Mouse (Mus musculus) stomach, postnatal 0 days (tissue): Measurements from ENCODE around the gene Btd. TPM values are rescaled to one million over a fixed set of nuclear protein-coding genes. Genes with fewer than 3 reads are reported as not detected.
A peak's percentile ranks its signal among the peaks of the same experiment; 100 is the strongest.
"Not testable (repeated sequence)": the region's sequence is repeated elsewhere in the genome, so short reads cannot be mapped to it uniquely, and the experiment has no call there.

ENCODE experiments used
- ATAC-seq: fragments of 200-750 bp; cut with Nextera tagmentation; 2 replicates; pipeline ENCODE4 v1.8.0; 2017; ENCODE audit not compliant: low FRiP score, low TSS enrichment
- DNase-seq: peaks from one replicate; pipeline ENCODE4 v3.0.0-alpha.2; 2016; ENCODE audit warnings: low spot score
- H3K27ac ChIP-seq: fragments of 300-500 bp; sonication (generic); replicated peaks from 2 replicates; pipeline ENCODE4 v1.5.1; 2014; ENCODE audit warnings: mild to moderate bottlenecking, control low read depth
- H3K27me3 ChIP-seq: fragments of 300-500 bp; sonication (generic); 2 replicates; pipeline ENCODE4 v1.6.1; 2014; ENCODE audit warnings: low read length; ENCODE audit not compliant: control insufficient read depth, insufficient read depth
- H3K36me3 ChIP-seq: fragments of 300-500 bp; sonication (generic); 2 replicates; pipeline ENCODE4 v1.6.1; 2014; ENCODE audit warnings: low read length, mixed read lengths; ENCODE audit not compliant: control insufficient read depth, insufficient read depth
- H3K4me1 ChIP-seq: fragments of 300-500 bp; sonication (generic); replicated peaks from 2 replicates; pipeline ENCODE4 v1.6.1; 2014; ENCODE audit warnings: antibody characterized with exemption; ENCODE audit not compliant: control insufficient read depth, insufficient read depth
- H3K4me2 ChIP-seq: fragments of 300-500 bp; sonication (generic); replicated peaks from 2 replicates; pipeline ENCODE4 v1.6.1; 2014; ENCODE audit warnings: low read depth, mild to moderate bottlenecking, control low read depth, moderate library complexity
- H3K4me3 ChIP-seq: fragments of 300-500 bp; sonication (generic); 2 replicates; pipeline ENCODE4 v1.5.1; 2014; ENCODE audit warnings: low read depth, low read length, control low read depth
- H3K9ac ChIP-seq: fragments of 300-500 bp; sonication (generic); 2 replicates; pipeline ENCODE4 v1.6.1; 2014; ENCODE audit warnings: mild to moderate bottlenecking, low read length, control low read depth, mixed read lengths
- H3K9me3 ChIP-seq: fragments of 300-500 bp; sonication (generic); 2 replicates; pipeline ENCODE4 v1.6.1; 2016; ENCODE audit warnings: low read length; ENCODE audit not compliant: control insufficient read depth
- CTCF ChIP-seq: IDR thresholded peaks from 2 replicates; pipeline ENCODE4 v1.5.1; 2016; ENCODE audit warnings: antibody characterized with exemption, low read depth, mild to moderate bottlenecking, moderate library complexity
- EP300 ChIP-seq: optimal IDR thresholded peaks from 2 replicates; pipeline ENCODE3; 2016; ENCODE audit warnings: antibody characterized with exemption
- WGBS: fragments of 180-500 bp; shearing (Covaris S2); extraction: QIAGEN DNeasy Blood & Tissue Kit; methylation state at CpG from one replicate; pipeline ENCODE4 v1.1.7; 2014; 5-methylcytosine and 5-hydroxymethylcytosine counted together
- polyA plus RNA-seq: library from polyadenylated mRNA; unstranded; fragments of >200 nt; fragmentation: Nextera tagmentation; extraction: Ambion mirVana; gene quantifications from 2 replicates; pipeline ENCODE4 v1.2.1, GENCODE M21; 2015

The Btd gene
- polyA plus RNA-seq, 1 experiment from 2014 or later = 17.5 TPM

DNA sequence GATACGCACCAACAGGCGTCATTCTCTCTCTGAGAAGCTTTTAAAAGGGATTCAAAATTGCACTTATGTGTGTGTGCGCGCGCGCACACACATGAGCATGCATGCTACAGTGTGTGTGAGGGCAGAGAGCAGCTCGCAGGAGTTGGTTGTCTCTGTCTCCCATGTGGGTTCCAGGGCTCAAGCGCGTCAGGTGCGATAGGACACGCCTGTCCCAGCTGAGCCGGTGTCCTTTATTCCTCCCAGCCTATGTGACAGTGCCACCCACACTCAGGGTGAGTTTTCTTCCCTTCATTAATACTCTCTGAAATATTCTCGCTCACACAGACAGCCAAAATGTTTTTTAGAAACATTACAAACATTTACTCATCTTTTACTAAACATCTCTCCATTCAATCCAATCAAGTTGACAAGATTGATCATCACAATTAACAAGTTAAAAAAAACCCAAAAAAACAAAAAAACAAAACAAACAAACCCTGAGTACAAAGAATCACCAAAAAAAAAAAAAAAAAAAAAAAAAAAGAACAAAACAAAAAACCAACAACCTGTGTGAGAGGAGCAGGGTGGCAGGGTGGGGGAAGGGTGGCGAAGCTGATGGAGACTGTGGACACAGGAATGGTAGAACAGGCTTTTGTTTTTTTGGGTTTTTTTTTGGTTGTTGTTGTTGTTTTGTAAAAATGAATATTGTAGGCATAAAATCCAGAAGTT lies 38.8 kb upstream of the Btd start:
- Histone ChIP-seq H3K36me3 (no peaks in the 10 kb centered on the region), H3K4me1 (no peaks in the 10 kb centered on the region), H3K27me3 (no peaks in the 10 kb centered on the region), H3K9me3 (no peaks in the 10 kb centered on the region), H3K4me3 (no peak overlapping the region), H3K27ac (no peak overlapping the region), H3K9ac (no peak overlapping the region), H3K4me2 (no peak overlapping the region)
- ATAC-seq (no peak), DNase-seq (no peak)
- TF ChIP-seq EP300 = no peak
- WGBS = 91% methylated on average over 14 of the region's 14 CpGs

DNA sequence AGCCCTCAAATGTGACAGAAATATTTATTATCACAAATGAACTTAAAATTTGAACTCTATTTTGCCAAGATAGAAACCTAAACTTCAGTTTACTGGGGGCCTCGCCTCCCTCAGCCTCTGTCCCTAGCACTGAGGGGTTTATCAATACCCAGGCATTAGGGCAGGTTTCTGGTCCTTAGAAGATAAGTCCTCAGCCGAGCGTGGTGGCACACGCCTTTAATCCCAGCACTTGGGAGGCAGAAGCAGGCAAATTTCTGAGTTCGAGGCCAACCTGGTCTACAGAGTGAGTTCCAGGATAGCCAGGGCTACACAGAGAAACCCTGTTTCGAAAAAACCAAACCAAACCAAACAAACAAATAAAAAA lies 38.2 kb upstream of the Btd start:
- not testable (repeated sequence) for H3K4me3 ChIP-seq, H3K27me3 ChIP-seq, H3K27ac ChIP-seq, H3K4me1 ChIP-seq, DNase-seq, H3K9me3 ChIP-seq, H3K4me2 ChIP-seq, H3K36me3 ChIP-seq, H3K9ac ChIP-seq, ATAC-seq
- 88% methylated on average over 6 of the region's 6 CpGs for WGBS

DNA sequence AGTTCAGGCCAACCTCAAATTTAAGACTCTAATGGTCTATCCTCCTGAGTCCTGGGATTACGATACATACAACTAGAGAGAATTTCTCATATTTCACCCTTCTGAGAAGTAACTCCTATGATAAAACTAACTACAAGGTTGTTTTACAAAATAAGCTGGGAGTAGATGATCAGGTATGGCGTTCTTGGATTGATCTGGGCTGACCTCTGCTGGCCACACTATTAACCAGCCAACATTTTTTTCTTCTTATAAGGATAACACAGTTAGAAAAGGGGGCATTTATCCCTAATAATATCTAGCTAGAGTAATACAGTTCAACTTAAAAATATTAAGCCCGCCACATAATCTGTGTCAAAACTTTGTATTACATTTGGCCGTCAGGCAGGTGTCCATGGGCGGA lies 35.9 kb upstream of the Btd start:
- WGBS = 79% methylated on average over 5 of the region's 5 CpGs
- H3K36me3 ChIP-seq = no peaks in the 10 kb centered on the region
- no peak for TF ChIP-seq EP300
- TF ChIP-seq CTCF = peak; percentile 72
- H3K4me2 ChIP-seq = no peak overlapping the region
- no peak overlapping the region for H3K27ac ChIP-seq
- H3K9me3 ChIP-seq = no peaks in the 10 kb centered on the region
- H3K4me1 ChIP-seq = no peaks in the 10 kb centered on the region
- no peak overlapping the region for H3K4me3 ChIP-seq
- no peaks in the 10 kb centered on the region for H3K27me3 ChIP-seq
- H3K9ac ChIP-seq = no peak overlapping the region
- DNase-seq (peak; percentile 50), ATAC-seq (no peak)

DNA sequence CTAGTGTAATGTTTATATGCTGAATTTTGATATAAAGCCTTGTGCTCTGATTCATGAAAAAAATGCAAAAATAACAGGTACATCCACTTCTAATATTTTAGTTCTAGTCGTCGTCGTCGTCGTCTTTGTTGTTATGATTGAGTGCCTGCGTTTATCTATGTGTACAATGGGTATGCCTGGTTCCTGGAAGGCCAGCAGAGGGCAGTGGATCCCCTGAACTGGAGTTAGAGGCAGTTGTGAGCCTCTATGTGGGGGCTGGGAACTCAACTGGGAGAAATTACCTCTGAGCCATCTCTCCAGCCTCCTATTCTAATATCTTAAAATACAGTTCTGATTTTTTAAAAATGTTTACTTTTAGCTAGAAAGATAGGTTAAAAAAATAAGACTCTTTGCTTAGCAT lies 35.3 kb upstream of the Btd start:
- Histone ChIP-seq H3K27me3 (no peaks in the 10 kb centered on the region), H3K4me1 (no peaks in the 10 kb centered on the region), H3K4me2 (no peak overlapping the region), H3K9ac (no peak overlapping the region), H3K27ac (no peak overlapping the region), H3K9me3 (no peaks in the 10 kb centered on the region), H3K4me3 (no peak overlapping the region), H3K36me3 (no peaks in the 10 kb centered on the region)
- peak; percentile 21 for DNase-seq
- TF ChIP-seq CTCF = peak; percentile 49
- TF ChIP-seq EP300 = no peak
- 52% methylated on average over 6 of the region's 6 CpGs for WGBS
- ATAC-seq = no peak

DNA sequence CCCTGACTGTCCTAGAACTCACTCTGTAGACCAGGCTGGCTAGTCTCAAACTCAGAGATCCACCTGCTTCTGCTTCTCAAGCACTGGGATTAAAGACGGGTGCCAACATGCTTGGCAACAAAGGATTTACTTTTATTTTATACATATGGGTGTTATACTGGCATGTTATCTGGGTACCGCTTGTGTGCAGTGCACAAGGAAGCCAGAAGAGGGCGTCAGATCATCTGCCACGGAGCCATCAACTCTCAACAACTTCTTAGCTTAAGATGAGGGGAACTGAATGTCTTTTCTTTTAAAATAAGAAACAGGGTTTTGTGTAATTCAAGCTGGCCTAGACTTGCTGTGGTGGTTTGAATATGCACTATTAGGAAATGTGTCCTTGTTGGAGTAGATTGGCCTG lies 28.8 kb upstream of the Btd start:
- Histone ChIP-seq H3K9me3 (no peaks in the 10 kb centered on the region), H3K27me3 (no peaks in the 10 kb centered on the region), H3K27ac (no peak overlapping the region), H3K4me3 (no peak overlapping the region), H3K36me3 (no peaks in the 10 kb centered on the region), H3K9ac (no peak overlapping the region), H3K4me1 (no peaks in the 10 kb centered on the region), H3K4me2 (no peak overlapping the region)
- 72% methylated on average over 4 of the region's 4 CpGs for WGBS
- TF ChIP-seq EP300 = no peak
- TF ChIP-seq CTCF = peak; percentile 36; the same call in 1 of the 2 replicates
- no peak for ATAC-seq
- no peak for DNase-seq

DNA sequence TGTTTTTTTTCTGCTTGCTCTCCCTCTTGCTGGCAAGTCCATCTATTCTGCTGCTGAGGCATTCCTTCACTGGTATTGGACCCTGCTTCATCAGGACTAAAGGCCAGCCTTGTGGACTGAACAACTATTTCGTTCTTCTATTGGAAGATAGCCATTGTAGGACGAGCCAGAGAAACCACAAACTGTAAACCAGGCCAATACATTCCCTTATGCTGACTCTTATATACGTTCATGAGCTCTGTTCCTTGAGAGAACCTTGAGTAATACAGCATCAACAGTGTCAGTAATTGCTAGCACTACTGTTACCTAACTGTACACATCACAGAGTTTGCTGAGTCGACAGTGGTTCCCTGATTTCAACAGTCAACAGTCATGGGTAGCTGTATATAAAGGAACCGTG lies 27.2 kb upstream of the Btd start:
- 74% methylated on average over 5 of the region's 5 CpGs for WGBS

More for the DNA sequence above, 27.2 kb upstream of the Btd start:
- Histone ChIP-seq H3K27ac (no peak overlapping the region), H3K4me1 (no peaks in the 10 kb centered on the region), H3K9me3 (no peaks in the 10 kb centered on the region), H3K27me3 (no peaks in the 10 kb centered on the region), H3K9ac (no peak overlapping the region), H3K36me3 (no peaks in the 10 kb centered on the region), H3K4me3 (no peak overlapping the region), H3K4me2 (no peak overlapping the region)
- DNase-seq (no peak), ATAC-seq (no peak)
- TF ChIP-seq EP300 (no peak), CTCF (no peak)
